Mouse (Mus musculus) kidney, postnatal 0 days (tissue): ENCODE results near the gene Grid2. TPM values are rescaled to one million over a fixed set of nuclear protein-coding genes. Genes with fewer than 3 reads are reported as not detected.
A peak's percentile ranks its signal among the peaks of the same experiment; 100 is the strongest.

Experiments used
- ATAC-seq: fragments of 200-750 bp; cut with Nextera tagmentation; replicated peaks from 2 replicates; pipeline ENCODE4 v1.8.0; 2017; ENCODE audit warnings: low read depth, moderate number of reproducible peaks, moderate TSS enrichment, moderate library complexity; ENCODE audit not compliant: low FRiP score
- DNase-seq: peaks from one replicate; pipeline ENCODE4 v3.0.0-alpha.2; 2016; ENCODE audit warnings: low spot score
- H3K27ac ChIP-seq: fragments of 300-500 bp; sonication (generic); 2 replicates; pipeline ENCODE4 v1.5.1; 2014; ENCODE audit warnings: mild to moderate bottlenecking
- H3K27me3 ChIP-seq: fragments of 300-500 bp; sonication (generic); 2 replicates; pipeline ENCODE4 v1.6.1; 2014; ENCODE audit warnings: low read length, mixed read lengths; ENCODE audit not compliant: insufficient read depth
- H3K36me3 ChIP-seq: fragments of 300-500 bp; sonication (generic); 2 replicates; pipeline ENCODE4 v1.6.1; 2014; ENCODE audit warnings: low read length, mixed read lengths; ENCODE audit not compliant: insufficient read depth
- H3K4me1 ChIP-seq: fragments of 300-500 bp; sonication (generic); replicated peaks from 2 replicates; pipeline ENCODE4 v1.6.1; 2014; ENCODE audit warnings: antibody characterized with exemption, low read length, mixed read lengths; ENCODE audit not compliant: insufficient read depth
- H3K4me2 ChIP-seq: fragments of 300-500 bp; sonication (generic); 2 replicates; pipeline ENCODE4 v1.6.1; 2014; ENCODE audit warnings: mild to moderate bottlenecking, low read length, moderate library complexity, mixed read lengths
- H3K4me3 ChIP-seq: fragments of 300-500 bp; sonication (generic); replicated peaks from 2 replicates; pipeline ENCODE4 v1.5.1; 2014; ENCODE audit warnings: low read depth, low read length
- H3K9ac ChIP-seq: fragments of 300-500 bp; sonication (generic); 2 replicates; pipeline ENCODE4 v1.6.1; 2014; ENCODE audit warnings: low read depth, low read length
- H3K9me3 ChIP-seq: fragments of 300-500 bp; sonication (generic); replicated peaks from 2 replicates; pipeline ENCODE4 v1.6.1; 2016; ENCODE audit warnings: low read length, inconsistent platforms, mixed read lengths
- CTCF ChIP-seq: IDR thresholded peaks from 2 replicates; pipeline ENCODE4 v1.5.1; 2016; ENCODE audit warnings: antibody characterized with exemption, low read depth, mild to moderate bottlenecking, moderate library complexity
- WGBS: fragments of 180-500 bp; shearing (Covaris S2); extraction: QIAGEN DNeasy Blood & Tissue Kit; methylation state at CpG from one replicate; pipeline ENCODE4 v1.1.7; 2014; 5-methylcytosine and 5-hydroxymethylcytosine counted together
- polyA plus RNA-seq: library from polyadenylated mRNA; unstranded; fragments of >200 nt; fragmentation: Nextera tagmentation; extraction: Ambion mirVana; gene quantifications from 2 replicates; pipeline ENCODE4 v1.2.1, GENCODE M21; 2015

Grid2 gene
- 0.20 and 0.21 TPM in 2 replicates for polyA plus RNA-seq

GRCm38 (mm10) chr6:63255826-63256555 is at the start of gene Grid2:
Gene Grid2, plus strand, starts transcription at chr6:63255876.
- Histone ChIP-seq H3K4me2 (peak within 1 kb of the TSS; percentile 95), H3K4me3 (peak within 1 kb of the TSS; percentile 56), H3K27me3 (0 out of 2 replicates have a peak, but pooled peaks cover 13% of the 10 kb centered on the region), H3K4me1 (peaks cover 5% of the 10 kb centered on the region; the same call in 1 of the 2 replicates), H3K9me3 (no peaks in the 10 kb centered on the region), H3K36me3 (no peaks in the 10 kb centered on the region), H3K27ac (no peak within 1 kb of the TSS), H3K9ac (0 out of 2 replicates have a peak within 1 kb of the TSS, but pooled peaks have one; percentile 18)
- TF ChIP-seq CTCF = peak; percentile 21; the same call in 1 of the 2 replicates
- ATAC-seq (peak; percentile 65), DNase-seq (peak; percentile 46)
- under 1% methylated on average over 68 of the region's 71 CpGs for WGBS

GRCm38 (mm10) chr6:63250738-63251137 is 4.9 kb upstream of the Grid2 start:
- TF ChIP-seq CTCF = no peak
- Histone ChIP-seq H3K36me3 (no peaks in the 10 kb centered on the region), H3K27me3 (no peaks in the 10 kb centered on the region), H3K9ac (no peak overlapping the region), H3K4me2 (no peak overlapping the region), H3K9me3 (no peaks in the 10 kb centered on the region), H3K4me3 (no peak overlapping the region), H3K4me1 (no peaks in the 10 kb centered on the region), H3K27ac (no peak overlapping the region)
- ATAC-seq (no peak), DNase-seq (no peak)

- Histone ChIP-seq H3K4me1 (peaks cover 5% of the 10 kb centered on the region; the same call in 1 of the 2 replicates), H3K9ac (0 out of 2 replicates have a peak overlapping the region, but pooled peaks have one; percentile 18), H3K4me2 (peak overlapping the region; percentile 95), H3K27me3 (0 out of 2 replicates have a peak, but pooled peaks cover 13% of the 10 kb centered on the region), H3K9me3 (no peaks in the 10 kb centered on the region), H3K36me3 (no peaks in the 10 kb centered on the region), H3K27ac (no peak overlapping the region), H3K4me3 (peak overlapping the region; percentile 56)
- peak; percentile 17 for DNase-seq
- no peak for TF ChIP-seq CTCF
- peak; percentile 63 for ATAC-seq
- WGBS = under 1% methylated on average over 49 of the region's 49 CpGs
These were observed 1.1 kb downstream of the Grid2 start for GRCm38 (mm10) chr6:63256556-63257405.

GRCm38 (mm10) chr6:63257406-63257845 is 1.8 kb downstream of the Grid2 start:
- Histone ChIP-seq H3K9me3 (no peaks in the 10 kb centered on the region), H3K9ac (no peak overlapping the region), H3K27me3 (0 out of 2 replicates have a peak, but pooled peaks cover 13% of the 10 kb centered on the region), H3K4me1 (peaks cover 5% of the 10 kb centered on the region; the same call in 1 of the 2 replicates), H3K36me3 (no peaks in the 10 kb centered on the region), H3K27ac (no peak overlapping the region), H3K4me2 (peak overlapping the region; percentile 95), H3K4me3 (peak overlapping the region; percentile 56)
- no peak for TF ChIP-seq CTCF
- ATAC-seq (peak; percentile 53), DNase-seq (peak; percentile 15)
- under 1% methylated on average over 42 of the region's 42 CpGs for WGBS

- 5% methylated on average over 11 of the region's 11 CpGs for WGBS
- Histone ChIP-seq H3K4me1 (peaks cover 5% of the 10 kb centered on the region; the same call in 1 of the 2 replicates), H3K9me3 (no peaks in the 10 kb centered on the region), H3K36me3 (no peaks in the 10 kb centered on the region), H3K27me3 (0 out of 2 replicates have a peak, but pooled peaks cover 13% of the 10 kb centered on the region), H3K4me3 (0 out of 2 replicates have a peak overlapping the region, but pooled peaks have one; percentile 56), H3K9ac (no peak overlapping the region), H3K4me2 (peak overlapping the region; percentile 95), H3K27ac (no peak overlapping the region)
- DNase-seq (no peak), ATAC-seq (no peak; the same call in 1 of the 2 replicates)
- no peak for TF ChIP-seq CTCF
These were observed 2.2 kb downstream of the Grid2 start for GRCm38 (mm10) chr6:63257876-63258275.

- no peaks in the 10 kb centered on the region for H3K36me3 ChIP-seq
- 30% methylated on average over 9 of the region's 9 CpGs for WGBS
- DNase-seq (no peak), ATAC-seq (no peak)
- TF ChIP-seq CTCF = no peak
- no peak overlapping the region for H3K4me3 ChIP-seq
- H3K27me3 ChIP-seq = 0 out of 2 replicates have a peak, but pooled peaks cover 13% of the 10 kb centered on the region
- no peak overlapping the region for H3K4me2 ChIP-seq
- peaks cover 5% of the 10 kb centered on the region; the same call in 1 of the 2 replicates for H3K4me1 ChIP-seq
- H3K9ac ChIP-seq = no peak overlapping the region
- no peak overlapping the region for H3K27ac ChIP-seq
- no peaks in the 10 kb centered on the region for H3K9me3 ChIP-seq
These were observed 4.1 kb downstream of the Grid2 start for GRCm38 (mm10) chr6:63259764-63260163.
